Mouse (Mus musculus) heart, embryonic 16.5 days (tissue): ENCODE measurements at regions not wholly inside any gene's neighbourhood (a gene's known extent, or its start where the extent isn't known, plus 50 kb on each side); places are given as distances from the start of the nearest gene placed in this dataset.

Source experiments
- ATAC-seq: fragments of 200-750 bp; cut with Nextera tagmentation; replicated peaks from 2 replicates; pipeline ENCODE4 v1.8.0; 2017; ENCODE audit warnings: moderate number of reproducible peaks; ENCODE audit not compliant: insufficient read depth, low FRiP score; ENCODE audit errors: extremely low read depth
- H3K27ac ChIP-seq: fragments of 300-500 bp; sonication (generic); 2 replicates; pipeline ENCODE4 v1.5.1; 2014; ENCODE audit warnings: mild to moderate bottlenecking, low read length, control low read depth, moderate library complexity
- H3K27me3 ChIP-seq: fragments of 300-500 bp; sonication (generic); 2 replicates; pipeline ENCODE4 v1.6.1; 2014; ENCODE audit warnings: low read length, mixed read lengths; ENCODE audit not compliant: control insufficient read depth, insufficient read depth
- H3K36me3 ChIP-seq: fragments of 300-500 bp; sonication (generic); 2 replicates; pipeline ENCODE4 v1.6.1; 2014; ENCODE audit not compliant: control insufficient read depth, insufficient read depth
- H3K4me1 ChIP-seq: fragments of 300-500 bp; sonication (generic); 2 replicates; pipeline ENCODE4 v1.6.1; 2014; ENCODE audit warnings: low read length, mixed read lengths; ENCODE audit not compliant: control insufficient read depth, insufficient read depth
- H3K4me2 ChIP-seq: fragments of 300-500 bp; sonication (generic); 2 replicates; pipeline ENCODE4 v1.6.1; 2014; ENCODE audit warnings: low read depth, mild to moderate bottlenecking, control low read depth, low read length
- H3K4me3 ChIP-seq: fragments of 300-500 bp; sonication (generic); 2 replicates; pipeline ENCODE4 v1.5.1; 2014; ENCODE audit warnings: mild to moderate bottlenecking, control low read depth, low read length
- H3K9ac ChIP-seq: fragments of 300-500 bp; sonication (generic); 2 replicates; pipeline ENCODE4 v1.6.1; 2014; ENCODE audit warnings: low read length, control low read depth
- H3K9me3 ChIP-seq: fragments of 300-500 bp; sonication (generic); replicated peaks from 2 replicates; pipeline ENCODE4 v1.6.1; 2016; ENCODE audit warnings: low read length; ENCODE audit not compliant: control insufficient read depth
- WGBS: fragments of 180-500 bp; shearing (Covaris S2); extraction: QIAGEN DNeasy Blood & Tissue Kit; methylation state at CpG from one replicate; pipeline ENCODE4 v1.1.7; 2014; 5-methylcytosine and 5-hydroxymethylcytosine counted together

DNA sequence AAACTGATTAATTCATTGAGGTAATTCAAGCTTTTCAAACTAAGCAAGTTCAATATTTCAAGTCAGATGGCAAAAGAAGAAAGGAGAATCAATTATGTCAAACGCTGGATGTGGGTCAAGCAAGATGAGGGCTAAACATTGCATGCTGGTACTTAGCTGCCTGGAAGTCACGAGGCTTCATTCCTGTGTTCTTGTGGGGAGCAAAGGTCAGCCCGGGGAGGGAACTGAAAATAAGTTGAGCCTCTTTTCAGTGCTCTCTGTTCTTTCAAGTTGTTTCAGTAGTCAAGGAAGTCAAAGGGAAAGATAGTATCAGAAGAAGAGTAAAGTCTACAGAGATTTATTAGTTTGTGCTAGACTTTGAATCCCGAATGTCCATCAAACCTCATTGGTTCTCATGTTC lies 122.9 kb upstream of the Fat1 start:
- H3K4me2 ChIP-seq, result no peak overlapping the region
- no peak overlapping the region for H3K4me3 ChIP-seq
- no peaks in the 10 kb centered on the region for H3K4me1 ChIP-seq
- no peak overlapping the region for H3K9ac ChIP-seq
- H3K27ac ChIP-seq, result no peak overlapping the region
- WGBS, result 75% methylated on average over 4 of the region's 4 CpGs
- H3K27me3 ChIP-seq, result no peaks in the 10 kb centered on the region
- H3K9me3 ChIP-seq, result no peaks in the 10 kb centered on the region
- no peak for ATAC-seq
- H3K36me3 ChIP-seq, result no peaks in the 10 kb centered on the region

DNA sequence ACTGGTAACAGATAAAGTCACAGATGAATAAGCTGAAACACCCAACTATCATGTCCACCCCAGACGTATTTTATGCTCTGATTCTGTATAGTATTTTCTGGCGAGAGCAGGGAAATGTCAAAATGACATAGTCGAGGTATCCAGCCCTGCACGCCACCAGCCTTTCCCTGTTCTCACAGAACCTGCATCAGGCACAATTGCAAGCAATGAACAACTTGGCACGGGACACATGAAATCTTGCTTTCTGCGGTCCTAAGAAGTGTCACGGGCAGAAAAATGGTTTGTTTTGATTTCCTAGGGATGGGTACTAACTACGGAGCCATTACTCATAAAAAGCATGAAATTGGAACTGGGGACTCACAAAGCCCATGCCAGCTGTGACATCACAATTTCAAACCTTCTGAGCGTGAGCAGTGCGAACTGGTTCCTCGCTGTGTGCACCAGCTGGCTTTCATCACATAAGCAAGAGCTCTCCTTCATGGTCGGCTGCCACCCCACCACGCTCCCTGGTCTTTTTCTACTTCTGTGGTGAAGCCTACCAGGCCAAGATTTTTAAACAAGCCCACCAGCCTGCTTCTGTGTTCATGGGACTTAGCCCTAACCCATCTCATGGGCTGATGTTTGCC lies 117.6 kb upstream of the Fat1 start:
- Histone ChIP-seq H3K27me3 (no peaks in the 10 kb centered on the region), H3K9me3 (no peaks in the 10 kb centered on the region), H3K4me2 (no peak overlapping the region), H3K36me3 (no peaks in the 10 kb centered on the region), H3K4me1 (no peaks in the 10 kb centered on the region), H3K4me3 (no peak overlapping the region), H3K27ac (no peak overlapping the region), H3K9ac (no peak overlapping the region)
- 69% methylated on average over 13 of the region's 13 CpGs for WGBS
- ATAC-seq, result no peak

GRCm38 (mm10) chr8:44819270-44819669 lies 116.0 kb upstream of the Fat1 start:
- H3K4me1 ChIP-seq, result no peaks in the 10 kb centered on the region
- no peak overlapping the region for H3K27ac ChIP-seq
- no peaks in the 10 kb centered on the region for H3K27me3 ChIP-seq
- no peak overlapping the region for H3K4me2 ChIP-seq
- 86% methylated on average over 3 of the region's 3 CpGs for WGBS
- 0 out of 2 replicates have a peak, but pooled peaks cover 5% of the 10 kb centered on the region for H3K9me3 ChIP-seq
- H3K4me3 ChIP-seq, result no peak overlapping the region
- H3K36me3 ChIP-seq, result no peaks in the 10 kb centered on the region
- no peak for ATAC-seq
- H3K9ac ChIP-seq, result no peak overlapping the region

DNA sequence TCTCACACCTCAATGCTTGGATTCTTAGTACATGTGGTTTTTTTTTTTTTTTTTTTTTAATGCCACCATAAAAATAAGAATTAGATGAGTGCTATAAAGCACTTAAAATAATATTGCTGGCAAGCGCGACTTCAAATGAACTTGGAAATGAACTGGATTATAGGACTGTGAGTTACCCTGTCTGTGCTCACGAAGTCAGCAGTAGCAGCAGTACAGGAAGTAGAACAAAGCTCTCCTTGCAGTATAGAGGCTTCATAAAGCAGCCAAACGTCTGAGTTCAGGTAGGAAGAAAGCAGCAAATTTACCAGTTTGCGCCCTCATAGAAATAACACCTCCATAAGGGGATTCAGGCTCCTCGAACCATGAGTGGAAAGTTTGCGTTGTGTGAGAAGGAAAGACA lies 115.6 kb upstream of the Fat1 start:
- Histone ChIP-seq H3K9me3 (0 out of 2 replicates have a peak, but pooled peaks cover 5% of the 10 kb centered on the region), H3K27ac (no peak overlapping the region), H3K4me1 (no peaks in the 10 kb centered on the region), H3K4me3 (no peak overlapping the region), H3K4me2 (no peak overlapping the region), H3K9ac (no peak overlapping the region), H3K27me3 (no peaks in the 10 kb centered on the region), H3K36me3 (no peaks in the 10 kb centered on the region)
- 88% methylated on average over 7 of the region's 7 CpGs for WGBS
- no peak for ATAC-seq

DNA sequence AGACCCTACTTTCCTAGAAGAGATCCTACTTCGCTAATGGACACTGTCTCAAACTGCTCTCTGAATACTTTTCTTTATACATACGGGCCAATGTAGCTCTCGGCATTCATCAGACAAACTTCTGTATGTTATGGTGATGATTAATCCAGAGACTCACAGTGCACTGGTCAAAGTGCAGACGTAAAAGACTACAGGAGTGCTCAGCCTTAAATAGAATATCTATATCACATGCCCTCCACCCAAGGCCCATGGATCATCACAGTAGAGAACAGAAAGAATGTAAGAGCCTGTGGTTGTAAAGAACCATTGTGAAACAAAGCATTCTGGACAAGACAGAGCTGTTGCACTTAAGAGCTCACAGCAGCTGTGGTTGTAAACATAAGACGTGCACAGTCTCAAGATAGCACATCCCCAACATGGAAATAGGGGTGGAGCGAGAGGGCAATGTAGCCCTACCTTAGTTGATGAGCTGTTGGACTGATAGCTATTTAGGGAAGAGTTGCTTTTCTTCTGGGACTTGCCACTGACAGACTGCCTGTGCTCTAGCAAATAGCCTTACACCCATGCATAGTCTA lies 110.0 kb upstream of the Fat1 start:
- Histone ChIP-seq H3K4me3 (no peak overlapping the region), H3K27me3 (no peaks in the 10 kb centered on the region), H3K9ac (no peak overlapping the region), H3K36me3 (no peaks in the 10 kb centered on the region), H3K9me3 (0 out of 2 replicates have a peak, but pooled peaks cover 5% of the 10 kb centered on the region), H3K4me2 (no peak overlapping the region), H3K4me1 (peaks cover 4% of the 10 kb centered on the region), H3K27ac (peak overlapping the region; percentile 5; the same call in 1 of the 2 replicates)
- 49% methylated on average over 6 of the region's 6 CpGs for WGBS
- ATAC-seq, result 0 out of 2 replicates have a peak, but pooled peaks have one; percentile 28

DNA sequence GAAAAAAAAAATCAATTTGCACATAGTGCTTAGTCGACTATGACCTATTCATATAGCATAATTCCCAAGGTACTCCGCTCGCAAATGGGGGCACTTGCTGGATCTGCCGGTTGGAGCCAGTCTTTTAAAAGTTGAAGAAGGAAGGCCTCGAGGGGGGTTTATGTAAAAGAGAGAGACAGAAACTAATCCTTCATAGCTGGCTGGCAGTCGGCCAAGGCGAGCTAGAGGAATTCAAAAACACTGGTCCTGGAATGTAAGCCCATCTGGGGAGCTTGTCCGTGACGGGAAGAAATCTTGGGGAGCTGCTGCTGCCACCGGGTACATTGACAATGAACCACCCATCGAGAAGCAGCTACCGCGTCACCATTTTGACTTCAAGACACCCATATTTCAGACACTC lies 108.3 kb upstream of the Fat1 start:
- WGBS, result 26% methylated on average over 13 of the region's 13 CpGs
- H3K4me2 ChIP-seq, result peak overlapping the region; percentile 49
- H3K4me1 ChIP-seq, result peaks cover 4% of the 10 kb centered on the region
- no peak; the same call in 1 of the 2 replicates for ATAC-seq
- 0 out of 2 replicates have a peak, but pooled peaks cover 5% of the 10 kb centered on the region for H3K9me3 ChIP-seq
- peak overlapping the region; percentile 12 for H3K27ac ChIP-seq
- H3K27me3 ChIP-seq, result no peaks in the 10 kb centered on the region
- no peak overlapping the region for H3K9ac ChIP-seq
- peak overlapping the region; percentile 24 for H3K4me3 ChIP-seq
- H3K36me3 ChIP-seq, result no peaks in the 10 kb centered on the region

DNA sequence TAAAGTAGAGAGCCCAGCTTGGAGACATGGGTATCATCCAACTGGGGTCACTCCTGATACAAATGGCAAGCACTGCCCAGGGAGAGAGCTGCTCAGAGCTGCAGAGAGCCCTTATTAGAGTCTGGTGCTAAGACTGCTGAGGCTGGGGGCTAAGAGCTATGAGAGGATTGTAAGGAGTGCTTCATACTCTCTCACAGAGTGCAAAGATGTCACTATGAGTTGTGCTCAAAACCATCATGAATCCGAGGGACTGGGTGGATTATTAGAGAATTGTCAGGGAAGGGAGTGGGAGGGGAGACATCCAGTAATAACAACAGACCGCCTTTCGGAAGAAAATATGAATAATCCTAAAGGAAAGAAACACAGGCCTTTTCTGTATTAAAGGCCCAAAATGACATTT lies 107.2 kb upstream of the Fat1 start:
- 88% methylated on average over 3 of the region's 3 CpGs for WGBS
- peaks cover 4% of the 10 kb centered on the region for H3K4me1 ChIP-seq
- no peak overlapping the region for H3K27ac ChIP-seq
- H3K4me2 ChIP-seq, result no peak overlapping the region
- H3K9me3 ChIP-seq, result 0 out of 2 replicates have a peak, but pooled peaks cover 4% of the 10 kb centered on the region
- no peak for ATAC-seq
- H3K27me3 ChIP-seq, result no peaks in the 10 kb centered on the region
- H3K9ac ChIP-seq, result no peak overlapping the region
- H3K4me3 ChIP-seq, result no peak overlapping the region
- no peaks in the 10 kb centered on the region for H3K36me3 ChIP-seq

- H3K9me3 ChIP-seq, result no peaks in the 10 kb centered on the region
- H3K4me1 ChIP-seq, result no peaks in the 10 kb centered on the region
- no peaks in the 10 kb centered on the region for H3K27me3 ChIP-seq
- 92% methylated on average over 8 of the region's 8 CpGs for WGBS
- H3K4me3 ChIP-seq, result no peak overlapping the region
- no peak for ATAC-seq
- H3K36me3 ChIP-seq, result no peaks in the 10 kb centered on the region
- H3K4me2 ChIP-seq, result no peak overlapping the region
- no peak overlapping the region for H3K27ac ChIP-seq
- no peak overlapping the region for H3K9ac ChIP-seq
Measured at GRCm38 (mm10) chr8:44838431-44838830, 96.8 kb upstream of the Fat1 start.

- Histone ChIP-seq H3K4me3 (no peak overlapping the region), H3K9ac (no peak overlapping the region), H3K4me2 (no peak overlapping the region), H3K27me3 (no peaks in the 10 kb centered on the region), H3K9me3 (peaks cover 3% of the 10 kb centered on the region; the same call in 1 of the 2 replicates), H3K4me1 (no peaks in the 10 kb centered on the region), H3K36me3 (no peaks in the 10 kb centered on the region), H3K27ac (no peak overlapping the region)
- ATAC-seq, result no peak
- 64% methylated on average over 13 of the region's 13 CpGs for WGBS
Measured at GRCm38 (mm10) chr8:44839504-44840209, 95.6 kb upstream of the Fat1 start.
